Mouse (Mus musculus): ENCODE results near the gene Olfr434.
A peak's percentile ranks its signal among the peaks of the same experiment; 100 is the strongest.

The Olfr434 gene

GRCm38 (mm10) chr6:43260756-43261155 lies 47.9 kb downstream of the Olfr434 start:
- no peaks in the 10 kb centered on the region for H3K27me3 ChIP-seq (ENCODE audit: control insufficient read depth, insufficient read depth, low read length, poor library complexity, severe bottlenecking)
- no peak for DNase-seq (ENCODE audit: low read depth, low spot score)

GRCm38 (mm10) chr6:43265363-43266041 lies 52.7 kb downstream of the Olfr434 start, which contains the start of gene Arhgef5:
Gene Arhgef5, plus strand, starts transcription at chr6:43265582.
- no peaks in the 10 kb centered on the region for H3K27me3 ChIP-seq (ENCODE audit: control insufficient read depth, insufficient read depth, low read length, poor library complexity, severe bottlenecking)
- peak; percentile 4 for DNase-seq (ENCODE audit: low read depth, low spot score)
- H3K36me3 ChIP-seq (ENCODE audit: control insufficient read depth, insufficient read depth, low read length, poor library complexity, severe bottlenecking) = no peaks in the 10 kb centered on the region

More at GRCm38 (mm10) chr6:43260756-43261155, 47.9 kb downstream of the Olfr434 start:
- no peaks in the 10 kb centered on the region for H3K36me3 ChIP-seq (ENCODE audit: control insufficient read depth, insufficient read depth, low read length, poor library complexity, severe bottlenecking)

- no peaks in the 10 kb centered on the region for H3K27me3 ChIP-seq (ENCODE audit: control insufficient read depth, insufficient read depth, low read length, poor library complexity, severe bottlenecking)
- DNase-seq (ENCODE audit: low read depth, low spot score) = peak; percentile 5
Observed at GRCm38 (mm10) chr6:43266356-43266755, 53.5 kb downstream of the Olfr434 start.

More at GRCm38 (mm10) chr6:43266356-43266755, 53.5 kb downstream of the Olfr434 start:
- no peaks in the 10 kb centered on the region for H3K36me3 ChIP-seq (ENCODE audit: control insufficient read depth, insufficient read depth, low read length, poor library complexity, severe bottlenecking)

Measured in splenic B cell, adult 2 months (primary cell).